Mouse (Mus musculus) gonadal fat pad, adult 2 months (tissue): Measurements from ENCODE around the gene Galnt18. TPM values are rescaled to one million over a fixed set of nuclear protein-coding genes. Genes with fewer than 3 reads are reported as not detected.

Source experiments
- DNase-seq: peaks from one replicate; pipeline ENCODE4 v3.0.0-alpha.2; 2012; ENCODE audit warnings: low read depth
- polyA plus RNA-seq: library from polyadenylated mRNA; depleted of rRNA; stranded (reverse); fragments of >200 nt; gene quantifications from 2 replicates; pipeline ENCODE4 v1.2.3, GENCODE M21; 2012

The Galnt18 gene
- polyA plus RNA-seq, 1 experiment, result 38.2 TPM

GRCm38 (mm10) chr7:111713828-111714600, 65.8 kb downstream of the Galnt18 start:
- DNase-seq, result no peak

- no peak for DNase-seq
These were observed 67.0 kb downstream of the Galnt18 start for GRCm38 (mm10) chr7:111712797-111713196.

GRCm38 (mm10) chr7:111711045-111711808, 68.5 kb downstream of the Galnt18 start:
- no peak for DNase-seq

GRCm38 (mm10) chr7:111710311-111710710, 69.5 kb downstream of the Galnt18 start:
- no peak for DNase-seq

- no peak for DNase-seq
These were observed 71.2 kb downstream of the Galnt18 start for GRCm38 (mm10) chr7:111708563-111708962.

- no peak for DNase-seq
These were observed 76.8 kb downstream of the Galnt18 start for GRCm38 (mm10) chr7:111702961-111703360.

- DNase-seq, result peak; percentile 99
These were observed 78.0 kb downstream of the Galnt18 start for GRCm38 (mm10) chr7:111701788-111702187.

GRCm38 (mm10) chr7:111699446-111699845, 80.3 kb downstream of the Galnt18 start:
- DNase-seq, result no peak

- DNase-seq, result no peak
These were observed 83.6 kb downstream of the Galnt18 start for GRCm38 (mm10) chr7:111696226-111696625.

GRCm38 (mm10) chr7:111694312-111694711, 85.5 kb downstream of the Galnt18 start:
- peak; percentile 94 for DNase-seq

- DNase-seq, result peak; percentile 97
These were observed 87.0 kb downstream of the Galnt18 start for GRCm38 (mm10) chr7:111692641-111693261.

- DNase-seq, result no peak
These were observed 99.7 kb downstream of the Galnt18 start for GRCm38 (mm10) chr7:111680108-111680507.

- DNase-seq, result no peak
These were observed 103.3 kb downstream of the Galnt18 start for GRCm38 (mm10) chr7:111676483-111676882.

GRCm38 (mm10) chr7:111672467-111672866, 107.3 kb downstream of the Galnt18 start:
- DNase-seq, result no peak

GRCm38 (mm10) chr7:111663139-111664073, 116.4 kb downstream of the Galnt18 start:
- DNase-seq, result peak; percentile 70

- DNase-seq, result no peak
These were observed 121.2 kb downstream of the Galnt18 start for GRCm38 (mm10) chr7:111658579-111658978.

GRCm38 (mm10) chr7:111655002-111655401, 124.8 kb downstream of the Galnt18 start:
- DNase-seq, result no peak

GRCm38 (mm10) chr7:111654526-111654925, 125.3 kb downstream of the Galnt18 start:
- no peak for DNase-seq

GRCm38 (mm10) chr7:111644362-111644761, 135.4 kb downstream of the Galnt18 start:
- peak; percentile 94 for DNase-seq

- no peak for DNase-seq
These were observed 140.9 kb downstream of the Galnt18 start for GRCm38 (mm10) chr7:111638899-111639298.

GRCm38 (mm10) chr7:111638465-111638864, 141.3 kb downstream of the Galnt18 start:
- DNase-seq, result no peak
